Mouse (Mus musculus): ENCODE measurements around the gene Srr.

Srr gene

GRCm38 (mm10) chr11:74925577-74926387 lies at the start of gene Srr, which contains the start of gene Smg6:
Srr (minus strand) TSS chr11:74925948.
Smg6 (plus strand) TSS chr11:74925823.
- DNase-seq = peak; percentile 97 to 98

GRCm38 (mm10) chr11:74974615-74975014 lies 48.9 kb upstream of the Srr start:
- DNase-seq = no peak

GRCm38 (mm10) chr11:74973290-74974157 lies 47.8 kb upstream of the Srr start:
- no peak for DNase-seq

DNA sequence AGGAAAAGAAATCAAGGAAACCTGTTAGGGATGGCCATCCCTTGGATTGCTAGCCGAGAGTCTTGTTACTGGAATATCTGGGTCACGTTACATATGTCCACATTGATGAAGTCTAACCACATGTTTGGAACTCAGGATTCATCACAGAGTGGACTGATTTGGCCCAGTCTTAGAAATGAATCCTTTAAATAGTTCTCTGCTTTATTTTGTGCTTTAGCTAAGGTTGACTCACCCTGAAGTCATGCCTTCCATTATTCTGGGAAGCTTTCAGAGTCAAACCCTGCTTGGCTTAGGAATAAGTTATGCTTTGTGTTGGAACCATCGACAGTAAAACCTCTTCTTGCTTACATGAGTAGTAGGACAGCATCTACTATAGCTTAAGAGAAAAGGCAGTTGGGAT lies 39.8 kb upstream of the Srr start:
- no peak for DNase-seq

GRCm38 (mm10) chr11:74962846-74963407 lies 37.2 kb upstream of the Srr start:
- peak in 1 of 2 experiments; percentile 20 for DNase-seq

- no peak for DNase-seq
Observed at GRCm38 (mm10) chr11:74961953-74962352, 36.2 kb upstream of the Srr start.

DNA sequence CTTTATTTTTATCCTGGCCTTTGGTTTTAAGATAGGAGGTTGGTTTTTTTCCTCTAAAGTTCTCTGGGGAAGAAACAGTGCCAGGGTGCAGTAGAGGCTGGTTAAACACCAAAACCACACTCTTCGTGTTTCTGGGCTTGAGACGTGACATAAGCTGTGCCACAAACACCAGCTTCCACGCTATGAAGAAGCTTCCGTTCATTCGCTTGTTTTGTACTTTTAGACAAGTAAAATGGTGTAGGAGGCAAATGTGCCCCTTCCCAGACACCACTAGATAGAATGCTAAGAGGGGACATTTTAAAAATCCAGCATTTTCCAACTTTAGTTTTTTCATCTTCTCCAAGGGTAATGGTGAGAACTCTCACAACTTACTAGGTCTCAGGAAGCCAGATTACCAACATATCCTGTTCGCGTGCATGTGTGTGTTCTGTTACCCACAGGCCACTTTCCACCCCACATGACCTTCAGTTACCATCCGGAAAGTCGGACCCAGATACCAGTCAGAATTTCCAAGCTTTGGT lies 34.3 kb upstream of the Srr start:
- no peak for DNase-seq

DNA sequence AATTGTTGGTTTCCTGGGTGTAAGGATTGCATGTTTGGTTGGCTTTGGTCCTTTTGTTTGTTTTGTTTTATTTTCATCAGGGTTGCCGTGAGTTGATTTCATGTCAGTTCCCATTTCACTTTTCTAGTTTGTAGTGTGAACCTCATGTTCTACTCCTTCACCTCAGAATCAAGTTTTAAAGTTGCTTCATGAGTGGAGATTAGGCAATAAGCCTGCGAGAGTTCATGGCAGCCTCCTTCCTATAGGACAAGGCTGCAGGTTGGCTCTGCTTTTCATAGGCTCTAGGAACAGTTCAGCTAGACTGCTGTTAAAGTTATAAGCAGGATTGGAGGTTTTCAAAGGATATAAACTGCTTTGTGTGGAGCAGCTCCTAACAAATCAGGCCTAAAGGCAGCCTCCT lies 33.8 kb upstream of the Srr start:
- DNase-seq = no peak

DNA sequence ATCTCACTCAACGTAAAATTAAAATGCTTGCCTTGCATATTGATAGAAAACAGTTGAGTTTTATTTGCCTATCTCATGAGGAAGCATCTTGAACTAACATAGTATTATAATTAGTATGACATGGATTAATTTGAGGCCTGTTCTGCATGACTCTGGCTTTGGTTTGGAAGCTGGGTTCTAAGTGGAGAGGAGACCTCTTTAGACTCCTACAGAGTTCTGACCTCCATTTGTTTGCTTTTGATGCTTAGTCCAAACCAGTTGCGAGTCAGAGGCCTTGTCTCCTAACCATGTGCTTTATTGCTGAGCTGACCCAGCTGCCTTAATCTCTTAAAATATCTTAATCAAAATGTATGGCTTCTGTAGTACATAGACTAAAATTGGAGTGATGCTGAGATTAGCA lies 31.9 kb upstream of the Srr start:
- DNase-seq = peak; percentile 31 to 37

GRCm38 (mm10) chr11:74956006-74956405 lies 30.3 kb upstream of the Srr start:
- no peak for DNase-seq

GRCm38 (mm10) chr11:74954901-74955300 lies 29.2 kb upstream of the Srr start:
- no peak for DNase-seq

- no peak for DNase-seq
Observed at GRCm38 (mm10) chr11:74946348-74946747, 20.6 kb upstream of the Srr start.

- DNase-seq = no peak
Observed at GRCm38 (mm10) chr11:74930391-74930790, 4.6 kb upstream of the Srr start.

DNA sequence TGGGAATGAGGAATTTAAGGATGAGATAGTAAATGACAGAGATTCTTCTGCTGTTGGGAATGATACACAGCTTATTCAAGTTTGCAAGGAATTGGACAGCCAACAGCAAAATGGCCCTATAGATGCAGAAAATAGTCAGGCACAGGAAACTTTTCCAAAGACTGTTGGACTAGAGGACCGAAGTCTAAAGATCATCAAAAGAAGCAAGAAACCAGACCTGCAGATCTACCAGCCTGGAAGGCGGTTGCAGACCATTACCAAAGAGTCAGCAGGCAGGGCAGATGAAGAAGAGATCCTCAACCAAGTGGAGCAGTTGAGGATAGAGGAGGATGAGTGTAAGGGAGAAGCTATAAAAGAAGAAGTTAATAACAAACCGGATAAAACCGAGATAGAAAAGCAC lies 3.4 kb upstream of the Srr start:
- DNase-seq = no peak

DNA sequence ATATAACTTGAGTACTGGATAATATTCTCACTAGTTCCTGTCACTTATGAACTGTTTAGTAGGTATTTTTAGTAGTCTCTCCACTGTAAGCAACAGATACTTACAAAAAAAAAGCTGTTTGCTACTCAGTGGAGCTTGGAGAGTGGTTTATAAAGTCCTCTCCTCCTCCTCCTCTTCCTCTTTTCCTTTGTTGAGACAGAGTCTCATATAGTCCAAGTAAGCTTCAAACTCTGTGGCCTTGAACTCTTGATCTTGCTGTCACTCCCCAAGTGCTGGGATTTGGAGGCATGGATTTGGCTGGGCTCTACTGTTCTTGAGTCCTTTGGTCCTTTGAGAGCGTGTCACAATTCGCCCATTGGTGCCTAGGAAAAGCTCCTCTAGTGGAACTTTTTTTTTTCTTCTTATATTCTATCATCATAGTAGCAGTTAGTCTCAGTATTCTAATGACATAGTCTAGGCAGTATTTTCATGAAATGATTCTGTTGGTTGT lies 1.5 kb upstream of the Srr start:
- no peak for DNase-seq

GRCm38 (mm10) chr11:74926388-74927005 lies 749 bp upstream of the Srr start:
- no peak for DNase-seq

DNA sequence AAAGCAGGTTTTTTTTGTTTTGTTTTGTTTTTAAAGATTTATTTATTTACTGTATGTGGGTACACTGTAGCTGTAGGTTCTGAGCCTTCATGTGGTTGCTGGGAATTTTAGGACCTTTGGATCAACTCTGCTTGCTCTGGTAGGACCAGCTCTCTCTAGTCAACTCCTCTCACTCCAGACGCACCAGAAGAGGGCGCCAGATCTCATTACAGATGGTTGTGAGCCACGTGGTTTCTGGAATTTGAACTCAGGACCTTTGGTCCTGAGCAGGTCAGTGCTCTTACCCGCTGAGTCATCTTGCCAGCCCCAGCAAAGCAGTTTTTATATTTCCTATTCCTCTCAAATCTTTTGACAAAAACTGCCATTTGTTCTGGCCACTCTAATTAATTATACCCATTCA lies 1.6 kb downstream of the Srr start:
- DNase-seq = peak; percentile 66 to 77

DNA sequence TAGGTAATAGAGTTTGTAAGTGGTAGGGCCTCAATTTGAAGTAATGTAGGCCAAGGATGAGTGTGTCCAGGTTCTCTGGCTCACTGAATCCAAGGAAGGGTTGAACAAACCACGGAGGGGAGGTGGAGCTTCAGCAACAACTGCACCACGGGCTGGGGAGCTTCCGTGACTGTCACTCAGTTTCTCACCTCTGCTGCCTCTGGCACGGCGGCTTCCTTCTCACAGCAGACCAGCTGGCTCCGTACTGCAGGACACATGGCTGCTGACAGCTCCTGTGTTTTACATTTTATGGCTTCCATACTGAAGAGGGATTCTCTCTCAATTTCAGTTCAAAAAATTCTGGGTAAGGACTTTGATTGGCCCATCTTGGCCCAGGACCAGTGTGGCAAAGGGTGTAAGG lies 6.5 kb downstream of the Srr start:
- no peak for DNase-seq

GRCm38 (mm10) chr11:74912492-74912891 lies 13.3 kb downstream of the Srr start:
- no peak for DNase-seq

DNA sequence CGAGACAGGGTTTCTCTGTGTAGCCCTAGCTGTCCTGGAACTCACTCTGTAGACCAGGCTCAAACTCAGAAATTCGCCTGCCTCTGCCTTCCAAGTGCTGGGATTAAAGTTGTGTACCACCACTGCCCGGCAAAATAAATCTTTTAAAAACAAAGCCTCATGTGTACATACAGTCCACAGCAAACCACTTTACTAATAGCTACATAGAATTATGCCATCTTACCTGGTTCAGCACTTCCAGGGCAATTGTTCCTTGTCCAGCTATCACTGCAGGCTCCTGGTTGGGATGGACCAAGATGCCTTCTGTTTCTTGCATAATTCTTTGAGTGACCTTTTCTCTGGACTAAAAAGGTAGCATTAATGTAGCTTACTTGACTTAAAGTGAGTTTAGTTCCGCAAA lies 15.8 kb downstream of the Srr start:
- no peak for DNase-seq

GRCm38 (mm10) chr11:74908618-74909399 lies 16.9 kb downstream of the Srr start:
- DNase-seq = peak; percentile 30 to 57

GRCm38 (mm10) chr11:74907850-74908249 lies 17.9 kb downstream of the Srr start:
- DNase-seq = no peak

Measured in kidney, postnatal 4 days (tissue).